Mouse (Mus musculus) testis, adult 2 months (tissue): Measurements from ENCODE around the gene Nav1.

Source experiments
- CTCF ChIP-seq: fragments of 200-500 bp; IDR thresholded peaks from 2 replicates; pipeline ENCODE4 v1.5.1; 2012; ENCODE audit warnings: low read depth, mild to moderate bottlenecking, inconsistent platforms, low read length, moderate library complexity; ENCODE audit not compliant: control insufficient read depth, insufficient read depth, insufficient replicate concordance
- POLR2A ChIP-seq: fragments of 200-500 bp; IDR thresholded peaks from 2 replicates; pipeline ENCODE4 v1.6.1; 2012; ENCODE audit warnings: low read depth, mild to moderate bottlenecking, inconsistent platforms, low read length, moderate library complexity; ENCODE audit not compliant: control insufficient read depth

DNA sequence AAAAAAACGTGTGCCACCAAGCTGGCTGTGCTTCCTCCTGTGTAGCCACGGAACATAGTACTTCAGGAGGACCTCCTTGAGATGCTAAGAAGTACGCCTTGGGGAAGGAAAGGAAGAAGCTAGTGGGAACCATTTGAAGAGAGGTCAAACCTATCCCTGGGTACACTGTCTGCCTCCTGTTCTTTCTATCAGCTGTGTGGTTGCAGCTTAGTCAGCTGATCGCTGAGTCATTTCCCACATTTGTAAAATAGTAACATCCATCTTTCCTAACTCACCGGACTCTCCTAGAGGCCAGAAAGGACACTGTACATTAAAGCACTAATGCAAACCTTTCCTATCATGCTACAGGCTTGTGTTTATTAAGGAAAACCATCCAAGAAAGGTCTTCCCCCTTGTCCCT lies 135.4 kb downstream of the Nav1 start:
- no peak for TF ChIP-seq CTCF
- no peak for TF ChIP-seq POLR2A
